Mouse (Mus musculus) gastrocnemius, postnatal 4 days (tissue): ENCODE measurements around the gene Ppp4r2. TPM values are rescaled to one million over a fixed set of nuclear protein-coding genes. Genes with fewer than 3 reads are reported as not detected.

Experiments
- DNase-seq, 2 experiments: peaks; one replicate each; pipeline ENCODE4 v3.0.0; 2021 to 2022; ENCODE audit warnings: low spot score in 2 of 2, mixed read lengths in 2 of 2
- total RNA-seq, 2 experiments: library from RNA; stranded (reverse); gene quantifications; 2 replicates each; pipeline ENCODE4 v1.2.3; 2021

Gene Ppp4r2
- total RNA-seq, 2 experiments from 2014 or later, result 71.7 to 79.0 TPM

GRCm38 (mm10) chr6:100882381-100883213, 49.2 kb downstream of the Ppp4r2 start:
- DNase-seq, result peak; percentile 43 to 62

DNA sequence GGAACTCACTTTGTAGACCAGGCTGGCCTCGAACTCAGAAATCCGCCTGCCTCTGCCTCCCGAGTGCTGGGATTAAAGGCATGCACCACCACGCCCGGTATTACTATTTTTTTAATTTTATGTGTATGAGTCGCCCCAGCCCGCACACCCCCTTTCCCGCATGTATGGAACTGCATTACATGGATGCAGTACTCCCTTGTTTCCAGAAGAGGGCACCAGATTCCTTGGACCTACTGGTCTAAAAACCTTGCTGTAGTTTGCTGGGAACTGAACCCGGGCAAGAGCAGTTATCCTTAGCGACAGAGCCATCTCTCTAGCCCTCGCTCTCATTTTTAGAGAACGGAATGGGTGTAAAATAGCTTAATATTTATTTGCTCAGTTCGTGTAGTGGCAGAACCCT, 49.8 kb downstream of the Ppp4r2 start:
- no peak for DNase-seq

- no peak for DNase-seq
Observed at GRCm38 (mm10) chr6:100884594-100885225, 51.3 kb downstream of the Ppp4r2 start.

- DNase-seq, result no peak
Observed at GRCm38 (mm10) chr6:100885376-100885775, 52.0 kb downstream of the Ppp4r2 start.

DNA sequence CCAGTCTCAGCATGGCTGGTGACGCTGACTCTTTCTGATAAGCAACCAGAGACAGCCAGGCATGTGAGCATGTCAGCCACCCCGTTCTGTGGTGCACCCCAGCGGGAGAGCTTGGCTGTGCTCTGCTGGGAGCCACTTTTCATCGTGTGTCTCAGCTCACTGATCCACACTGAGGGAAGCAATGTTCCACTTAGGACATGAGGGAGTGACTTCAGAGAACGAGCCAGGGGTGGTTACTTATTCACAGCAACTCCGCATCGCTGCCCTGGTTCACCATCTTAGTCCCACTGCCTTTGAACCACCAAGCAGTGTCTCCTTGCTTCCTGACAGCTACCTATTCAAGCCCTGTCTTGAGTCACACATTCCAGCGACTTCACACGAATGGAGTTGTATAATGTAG, 53.6 kb downstream of the Ppp4r2 start:
- no peak for DNase-seq

DNA sequence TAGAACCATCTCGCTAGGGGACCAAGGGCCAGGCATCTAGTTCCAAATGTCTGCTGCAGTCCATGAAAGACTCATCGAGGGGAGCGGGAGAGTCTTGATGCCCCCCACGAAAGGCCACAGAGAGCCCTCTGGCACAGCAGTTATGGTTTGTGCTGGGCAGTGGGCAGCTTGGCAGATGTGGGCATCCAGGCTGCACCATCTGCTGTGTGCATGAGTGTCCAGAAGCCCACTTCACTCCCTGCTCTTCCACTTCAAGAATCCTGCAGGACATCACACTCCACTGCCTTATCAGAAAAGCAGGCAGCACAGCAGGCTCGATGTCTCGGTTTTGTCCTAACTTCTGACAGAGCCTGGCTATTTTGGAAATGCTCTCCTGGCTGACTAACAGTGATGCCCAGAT, 55.9 kb downstream of the Ppp4r2 start:
- no peak for DNase-seq

DNA sequence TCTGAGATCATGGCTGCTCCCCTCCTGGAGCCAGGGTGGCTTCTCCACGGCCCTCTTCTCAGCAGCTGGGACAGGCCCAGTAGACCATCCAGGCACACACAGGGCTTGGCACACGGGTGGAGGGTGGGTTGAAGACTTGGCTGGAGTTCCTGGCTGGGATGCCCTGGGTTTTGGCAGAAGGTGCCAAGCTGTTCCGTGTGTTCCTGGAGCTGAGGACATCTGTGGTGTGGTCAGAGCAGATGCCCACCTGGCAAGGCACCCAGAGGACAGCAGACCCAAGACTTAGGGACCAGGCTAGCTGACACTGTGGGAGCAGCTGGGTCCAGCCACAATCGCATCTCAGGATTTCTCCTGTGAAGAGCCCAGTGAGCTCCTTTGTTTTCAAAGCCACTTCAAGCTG, 59.1 kb downstream of the Ppp4r2 start:
- peak in 1 of 2 experiments; percentile 39 for DNase-seq

DNA sequence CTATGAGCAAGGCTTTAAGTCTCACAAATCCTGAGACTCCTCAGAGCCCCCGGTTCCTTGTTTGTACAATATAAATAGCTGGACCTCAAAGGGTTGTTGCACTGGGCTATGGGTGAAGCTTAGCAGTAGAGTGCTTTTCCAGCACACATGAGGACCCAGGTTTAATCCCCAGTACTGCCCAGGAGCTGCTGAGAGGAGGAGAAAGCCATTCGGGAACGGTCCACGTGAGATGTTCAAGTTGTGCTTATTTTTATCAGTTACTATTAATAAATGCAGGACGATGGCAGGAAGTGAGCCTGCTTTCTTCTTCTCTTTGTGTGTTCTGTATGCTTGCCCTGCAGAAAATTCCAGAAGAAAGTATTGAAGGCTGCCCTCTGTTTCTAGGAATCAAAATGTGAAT, 59.7 kb downstream of the Ppp4r2 start:
- DNase-seq, result no peak

- no peak for DNase-seq
Observed at GRCm38 (mm10) chr6:100895183-100895582, 61.8 kb downstream of the Ppp4r2 start.

GRCm38 (mm10) chr6:100896883-100897282, 63.5 kb downstream of the Ppp4r2 start:
- no peak for DNase-seq

GRCm38 (mm10) chr6:100904463-100904862, 71.0 kb downstream of the Ppp4r2 start:
- DNase-seq, result no peak

GRCm38 (mm10) chr6:100910136-100910675, 76.8 kb downstream of the Ppp4r2 start:
- no peak for DNase-seq

Other genes with a start within 250 kb of the Ppp4r2 start
- 1 to 10 TPM; 3.6 to 4.7 TPM for gene Shq1, start 162.5 kb upstream of the Ppp4r2 start, total RNA-seq
- gene Gxylt2, start 128.9 kb upstream of the Ppp4r2 start, total RNA-seq, result 10 to 100 TPM; 12.2 to 12.9 TPM